ENCODE assay signal across 24 mouse cellular contexts in genomic region chr3:41618036-41618435, GRCm38 (mm10).
DNase-seq lines count a peak whose midpoint lies in the region; ATAC-seq lines count a peak whose summit lies in the region.
"Had no signal": no experiment of that assay in that cellular context is flagged by ENCODE, and none has a peak within 500 bp of the region (broad histone marks: within the 10 kb centered on the region; RNA-seq: fewer than 3 reads in every experiment).

No protein-coding gene starts in this region.

- no peak for DNase-seq in hindbrain, embryonic 10.5 days (ENCODE audit: low spot score)
- no peak for DNase-seq in neural tube, embryonic 10.5 days (ENCODE audit: extremely low spot score, low spot score)
- DNase-seq in right cerebral cortex, adult 18-20 months, result no peak
- DNase-seq: adrenal gland, postnatal 25 days; gastrocnemius, postnatal 25 days; heart, adult 11 months; heart, postnatal 36 days; lung, postnatal 36 days; right cerebral cortex, postnatal 14 days; thymus, postnatal 14 days had no signal

- no peak for ATAC-seq in forebrain, embryonic 13.5 days
- no peak for ATAC-seq in forebrain, embryonic 12.5 days (ENCODE audit: low FRiP score)
- peak; percentile 49 for ATAC-seq in hindbrain, embryonic 16.5 days
- ATAC-seq in neural tube, embryonic 13.5 days (ENCODE audit: low read depth), result no peak
- ATAC-seq in neural tube, embryonic 15.5 days (ENCODE audit: low FRiP score), result peak; percentile 46; the same call in 1 of the 2 replicates
- ATAC-seq: intestine, postnatal 0 days; midbrain, embryonic 13.5 days had no signal

- H3K4me1 ChIP-seq in forebrain, embryonic 13.5 days, result peaks cover 3% of the 10 kb centered on the region; the same call in 1 of the 2 replicates
- H3K4me1 ChIP-seq in forebrain, embryonic 12.5 days, result no peaks in the 10 kb centered on the region
- H3K4me1 ChIP-seq in hindbrain, embryonic 16.5 days (ENCODE audit: control insufficient read depth, insufficient read depth, low read depth, low read length), result 0 out of 2 replicates have a peak, but pooled peaks cover 2% of the 10 kb centered on the region
- no peaks in the 10 kb centered on the region for H3K4me1 ChIP-seq in hindbrain, embryonic 10.5 days (replicated peaks)
- H3K4me1 ChIP-seq in neural tube, embryonic 13.5 days (replicated peaks), result peaks cover 6% of the 10 kb centered on the region; the same call in 1 of the 2 replicates
- 0 out of 2 replicates have a peak, but pooled peaks cover 7% of the 10 kb centered on the region for H3K4me1 ChIP-seq in neural tube, embryonic 15.5 days
- H3K4me1 ChIP-seq: embryonic facial prominence, embryonic 15.5 days; limb, embryonic 13.5 days; lung, embryonic 15.5 days; midbrain, embryonic 13.5 days; stomach, embryonic 15.5 days had no signal

- no peaks in the 10 kb centered on the region for H3K9me3 ChIP-seq in forebrain, embryonic 13.5 days (replicated peaks)
- no peaks in the 10 kb centered on the region for H3K9me3 ChIP-seq in forebrain, embryonic 12.5 days
- H3K9me3 ChIP-seq in hindbrain, embryonic 16.5 days (ENCODE audit: control insufficient read depth, low read length), result no peaks in the 10 kb centered on the region
- H3K9me3 ChIP-seq in hindbrain, embryonic 10.5 days, result no peaks in the 10 kb centered on the region
- H3K9me3 ChIP-seq in neural tube, embryonic 13.5 days, result no peaks in the 10 kb centered on the region
- no peaks in the 10 kb centered on the region for H3K9me3 ChIP-seq in neural tube, embryonic 15.5 days (replicated peaks)
- H3K9me3 ChIP-seq: embryonic facial prominence, embryonic 15.5 days; G1E; limb, embryonic 13.5 days; lung, embryonic 15.5 days; midbrain, embryonic 13.5 days; stomach, embryonic 15.5 days had no signal

- peak overlapping the region; percentile 55; the same call in 1 of the 2 replicates for H3K27ac ChIP-seq in forebrain, embryonic 13.5 days
- H3K27ac ChIP-seq in forebrain, embryonic 12.5 days, result no peak overlapping the region
- H3K27ac ChIP-seq in hindbrain, embryonic 16.5 days (ENCODE audit: low read depth, low read length), result no peak overlapping the region
- H3K27ac ChIP-seq in hindbrain, embryonic 10.5 days, result no peak overlapping the region
- peak overlapping the region; percentile 35 for H3K27ac ChIP-seq in neural tube, embryonic 13.5 days (replicated peaks)
- H3K27ac ChIP-seq in neural tube, embryonic 15.5 days (replicated peaks), result peak overlapping the region; percentile 24
- H3K27ac ChIP-seq: embryonic facial prominence, embryonic 15.5 days; limb, embryonic 13.5 days; lung, embryonic 15.5 days; midbrain, embryonic 13.5 days; stomach, embryonic 15.5 days had no signal

- no peaks in the 10 kb centered on the region for H3K27me3 ChIP-seq in forebrain, embryonic 13.5 days
- no peaks in the 10 kb centered on the region for H3K27me3 ChIP-seq in forebrain, embryonic 12.5 days
- no peaks in the 10 kb centered on the region for H3K27me3 ChIP-seq in hindbrain, embryonic 16.5 days (replicated peaks; ENCODE audit: control insufficient read depth, insufficient read depth, low read length)
- no peaks in the 10 kb centered on the region for H3K27me3 ChIP-seq in hindbrain, embryonic 10.5 days (ENCODE audit: insufficient read depth, poor library complexity, severe bottlenecking)
- no peaks in the 10 kb centered on the region for H3K27me3 ChIP-seq in neural tube, embryonic 13.5 days
- H3K27me3 ChIP-seq in neural tube, embryonic 15.5 days (replicated peaks), result no peaks in the 10 kb centered on the region
- H3K27me3 ChIP-seq: embryonic facial prominence, embryonic 15.5 days; limb, embryonic 13.5 days; lung, embryonic 15.5 days; midbrain, embryonic 13.5 days; stomach, embryonic 15.5 days had no signal

- no peak overlapping the region for H3K4me2 ChIP-seq in forebrain, embryonic 13.5 days
- no peak overlapping the region for H3K4me2 ChIP-seq in forebrain, embryonic 12.5 days
- no peak overlapping the region for H3K4me2 ChIP-seq in hindbrain, embryonic 16.5 days (ENCODE audit: low read length)
- no peak overlapping the region for H3K4me2 ChIP-seq in neural tube, embryonic 13.5 days
- no peak overlapping the region for H3K4me2 ChIP-seq in neural tube, embryonic 15.5 days
- H3K4me2 ChIP-seq: embryonic facial prominence, embryonic 15.5 days; heart, embryonic 11.5 days; limb, embryonic 13.5 days; liver, embryonic 11.5 days; lung, embryonic 15.5 days; midbrain, embryonic 13.5 days; stomach, embryonic 15.5 days had no signal

- H3K9ac ChIP-seq in forebrain, embryonic 13.5 days, result no peak overlapping the region
- no peak overlapping the region for H3K9ac ChIP-seq in forebrain, embryonic 12.5 days
- H3K9ac ChIP-seq in hindbrain, embryonic 16.5 days (ENCODE audit: low read depth, low read length), result no peak overlapping the region
- H3K9ac ChIP-seq in neural tube, embryonic 13.5 days, result no peak overlapping the region
- no peak overlapping the region for H3K9ac ChIP-seq in neural tube, embryonic 15.5 days (replicated peaks)
- H3K9ac ChIP-seq: embryonic facial prominence, embryonic 15.5 days; limb, embryonic 13.5 days; lung, embryonic 15.5 days; midbrain, embryonic 13.5 days; stomach, embryonic 15.5 days had no signal

- H3K36me3 ChIP-seq in forebrain, embryonic 13.5 days (ENCODE audit: poor library complexity, severe bottlenecking), result peaks cover 20% of the 10 kb centered on the region
- H3K36me3 ChIP-seq in forebrain, embryonic 12.5 days (replicated peaks), result peaks cover 17% of the 10 kb centered on the region
- no peaks in the 10 kb centered on the region for H3K36me3 ChIP-seq in hindbrain, embryonic 16.5 days (ENCODE audit: control insufficient read depth, insufficient read depth, low read length)
- H3K36me3 ChIP-seq in hindbrain, embryonic 10.5 days, result peaks cover 26% of the 10 kb centered on the region
- peaks cover 17% of the 10 kb centered on the region for H3K36me3 ChIP-seq in neural tube, embryonic 13.5 days
- peaks cover 9% of the 10 kb centered on the region for H3K36me3 ChIP-seq in neural tube, embryonic 15.5 days

- WGBS in forebrain, embryonic 13.5 days, result 67% methylated on average over 3 of the region's 3 CpGs
- 67% methylated on average over 3 of the region's 3 CpGs for WGBS in forebrain, embryonic 12.5 days
- 62% methylated on average over 3 of the region's 3 CpGs for WGBS in hindbrain, embryonic 16.5 days
- WGBS in hindbrain, embryonic 10.5 days, result 82% methylated on average over 3 of the region's 3 CpGs
- 67% methylated on average over 3 of the region's 3 CpGs for WGBS in neural tube, embryonic 13.5 days
- WGBS in neural tube, embryonic 15.5 days, result 69% methylated on average over 3 of the region's 3 CpGs

- no peak overlapping the region for H3K4me3 ChIP-seq in forebrain, embryonic 13.5 days
- H3K4me3 ChIP-seq in forebrain, embryonic 12.5 days (replicated peaks), result no peak overlapping the region
- no peak overlapping the region for H3K4me3 ChIP-seq in hindbrain, embryonic 16.5 days (ENCODE audit: low read length)
- no peak overlapping the region for H3K4me3 ChIP-seq in hindbrain, embryonic 10.5 days
- no peak overlapping the region for H3K4me3 ChIP-seq in neural tube, embryonic 13.5 days
- no peak overlapping the region for H3K4me3 ChIP-seq in neural tube, embryonic 15.5 days (replicated peaks)
- H3K4me3 ChIP-seq: embryonic facial prominence, embryonic 15.5 days; limb, embryonic 13.5 days; lung, embryonic 15.5 days; midbrain, embryonic 13.5 days; stomach, embryonic 15.5 days had no signal

Comparison
In these comparisons a context has a peak if more than half of its experiments do, and no peak if none do; other contexts are left out.
1. ATAC-seq: peak in hindbrain, embryonic 16.5 days (single experiment) and neural tube, embryonic 15.5 days (single experiment); none in forebrain, embryonic 13.5 days (single experiment), forebrain, embryonic 12.5 days (single experiment) and neural tube, embryonic 13.5 days (single experiment).
2. H3K27ac ChIP-seq: peak in forebrain, embryonic 13.5 days (single experiment), neural tube, embryonic 13.5 days (single experiment) and neural tube, embryonic 15.5 days (single experiment); none in forebrain, embryonic 12.5 days (single experiment), hindbrain, embryonic 16.5 days (single experiment) and hindbrain, embryonic 10.5 days (single experiment).